Mouse (Mus musculus): ENCODE results near the gene Bean1. TPM values are rescaled to one million over a fixed set of nuclear protein-coding genes. Genes with fewer than 3 reads are reported as not detected.

Bean1 gene
- polyA plus RNA-seq (2016; fragmentation: Nextera tagmentation; extraction: Ambion mirVana) = 0.20 and 0.56 TPM in 2 replicates

- H3K36me3 ChIP-seq = no peaks in the 10 kb centered on the region
- WGBS = 1% methylated on average over 87 of the region's 87 CpGs
These were observed at the start of gene Bean1 for GRCm38 (mm10) chr8:104170118-104171049. Gene Bean1 (plus strand): TSS chr8:104170442.

GRCm38 (mm10) chr8:104121640-104122416, 48.4 kb upstream of the Bean1 start:
- Histone ChIP-seq H3K4me3 (no peak overlapping the region), H3K4me1 (no peaks in the 10 kb centered on the region), H3K36me3 (no peaks in the 10 kb centered on the region), H3K27me3 (ENCODE audit: low read depth, poor library complexity, severe bottlenecking) (no peaks in the 10 kb centered on the region), H3K27ac (replicated peaks) (no peak overlapping the region), H3K9me3 (replicated peaks) (no peaks in the 10 kb centered on the region)
- 85% methylated on average over 12 of the region's 12 CpGs for WGBS
- DNase-seq (ENCODE audit: low spot score) = no peak

More at GRCm38 (mm10) chr8:104170118-104171049, at the start of gene Bean1:
- peak within 1 kb of the TSS; percentile 79 for H3K4me3 ChIP-seq
- DNase-seq (ENCODE audit: low spot score) = peak; percentile 61
- no peaks in the 10 kb centered on the region for H3K9me3 ChIP-seq (replicated peaks)
- H3K4me1 ChIP-seq = peaks cover 21% of the 10 kb centered on the region
- H3K27ac ChIP-seq (replicated peaks) = peak within 1 kb of the TSS; percentile 83
- peaks cover 59% of the 10 kb centered on the region for H3K27me3 ChIP-seq (ENCODE audit: low read depth, poor library complexity, severe bottlenecking)

- WGBS = 97% methylated on average over 2 of the region's 2 CpGs
- Histone ChIP-seq H3K4me1 (no peaks in the 10 kb centered on the region), H3K9me3 (replicated peaks) (no peaks in the 10 kb centered on the region), H3K27me3 (ENCODE audit: low read depth, poor library complexity, severe bottlenecking) (no peaks in the 10 kb centered on the region), H3K36me3 (no peaks in the 10 kb centered on the region), H3K4me3 (no peak overlapping the region), H3K27ac (replicated peaks) (no peak overlapping the region)
- no peak for DNase-seq (ENCODE audit: low spot score)
These were observed 47.1 kb upstream of the Bean1 start for GRCm38 (mm10) chr8:104123080-104123657.

GRCm38 (mm10) chr8:104124534-104124933, 45.7 kb upstream of the Bean1 start:
- Histone ChIP-seq H3K27ac (replicated peaks) (no peak overlapping the region), H3K36me3 (no peaks in the 10 kb centered on the region), H3K4me3 (no peak overlapping the region), H3K27me3 (ENCODE audit: low read depth, poor library complexity, severe bottlenecking) (no peaks in the 10 kb centered on the region), H3K9me3 (replicated peaks) (no peaks in the 10 kb centered on the region), H3K4me1 (no peaks in the 10 kb centered on the region)
- 84% methylated on average over 5 of the region's 5 CpGs for WGBS
- DNase-seq (ENCODE audit: low spot score) = no peak

- Histone ChIP-seq H3K4me3 (no peak overlapping the region), H3K4me1 (no peaks in the 10 kb centered on the region), H3K27ac (replicated peaks) (no peak overlapping the region), H3K9me3 (replicated peaks) (no peaks in the 10 kb centered on the region), H3K36me3 (no peaks in the 10 kb centered on the region), H3K27me3 (ENCODE audit: low read depth, poor library complexity, severe bottlenecking) (no peaks in the 10 kb centered on the region)
- no peak for DNase-seq (ENCODE audit: low spot score)
- 84% methylated on average over 4 of the region's 4 CpGs for WGBS
These were observed 42.9 kb upstream of the Bean1 start for GRCm38 (mm10) chr8:104127160-104127883.

- H3K36me3 ChIP-seq = no peaks in the 10 kb centered on the region
- H3K4me1 ChIP-seq = no peaks in the 10 kb centered on the region
- no peak overlapping the region for H3K27ac ChIP-seq (replicated peaks)
- no peaks in the 10 kb centered on the region for H3K9me3 ChIP-seq (replicated peaks)
- no peaks in the 10 kb centered on the region for H3K27me3 ChIP-seq (ENCODE audit: low read depth, poor library complexity, severe bottlenecking)
- no peak for DNase-seq (ENCODE audit: low spot score)
- H3K4me3 ChIP-seq = no peak overlapping the region
- WGBS = 92% methylated on average over 9 of the region's 9 CpGs
These were observed 39.3 kb upstream of the Bean1 start for GRCm38 (mm10) chr8:104130916-104131315.

- Histone ChIP-seq H3K4me1 (no peaks in the 10 kb centered on the region), H3K27me3 (ENCODE audit: low read depth, poor library complexity, severe bottlenecking) (no peaks in the 10 kb centered on the region), H3K4me3 (no peak overlapping the region), H3K9me3 (replicated peaks) (no peaks in the 10 kb centered on the region), H3K27ac (replicated peaks) (no peak overlapping the region), H3K36me3 (no peaks in the 10 kb centered on the region)
- DNase-seq (ENCODE audit: low spot score) = no peak
- 92% methylated on average over 7 of the region's 7 CpGs for WGBS
These were observed 38.7 kb upstream of the Bean1 start for GRCm38 (mm10) chr8:104131414-104131975.

GRCm38 (mm10) chr8:104134521-104134920, 35.7 kb upstream of the Bean1 start:
- Histone ChIP-seq H3K27ac (replicated peaks) (no peak overlapping the region), H3K4me3 (no peak overlapping the region), H3K27me3 (ENCODE audit: low read depth, poor library complexity, severe bottlenecking) (no peaks in the 10 kb centered on the region), H3K36me3 (no peaks in the 10 kb centered on the region), H3K9me3 (replicated peaks) (no peaks in the 10 kb centered on the region), H3K4me1 (no peaks in the 10 kb centered on the region)
- WGBS = 92% methylated on average over 8 of the region's 8 CpGs
- DNase-seq (ENCODE audit: low spot score) = no peak

GRCm38 (mm10) chr8:104136277-104136676, 34.0 kb upstream of the Bean1 start:
- H3K27me3 ChIP-seq (ENCODE audit: low read depth, poor library complexity, severe bottlenecking) = no peaks in the 10 kb centered on the region
- WGBS = 97% methylated on average over 3 of the region's 3 CpGs
- DNase-seq (ENCODE audit: low spot score) = no peak
- H3K4me3 ChIP-seq = no peak overlapping the region
- H3K9me3 ChIP-seq (replicated peaks) = no peaks in the 10 kb centered on the region
- H3K36me3 ChIP-seq = no peaks in the 10 kb centered on the region
- no peak overlapping the region for H3K27ac ChIP-seq (replicated peaks)
- H3K4me1 ChIP-seq = no peaks in the 10 kb centered on the region

GRCm38 (mm10) chr8:104137636-104138035, 32.6 kb upstream of the Bean1 start:
- no peak for DNase-seq (ENCODE audit: low spot score)
- no peaks in the 10 kb centered on the region for H3K9me3 ChIP-seq (replicated peaks)
- H3K4me3 ChIP-seq = no peak overlapping the region
- H3K27ac ChIP-seq (replicated peaks) = no peak overlapping the region
- no peaks in the 10 kb centered on the region for H3K36me3 ChIP-seq
- no peaks in the 10 kb centered on the region for H3K27me3 ChIP-seq (ENCODE audit: low read depth, poor library complexity, severe bottlenecking)
- H3K4me1 ChIP-seq = no peaks in the 10 kb centered on the region
- 88% methylated on average over 5 of the region's 5 CpGs for WGBS

- H3K27me3 ChIP-seq (ENCODE audit: low read depth, poor library complexity, severe bottlenecking) = no peaks in the 10 kb centered on the region
- WGBS = 91% methylated on average over 13 of the region's 13 CpGs
- DNase-seq (ENCODE audit: low spot score) = no peak
These were observed 29.6 kb upstream of the Bean1 start for GRCm38 (mm10) chr8:104140611-104141010.

GRCm38 (mm10) chr8:104142415-104142814, 27.8 kb upstream of the Bean1 start:
- H3K4me1 ChIP-seq = no peaks in the 10 kb centered on the region
- 90% methylated on average over 25 of the region's 25 CpGs for WGBS
- no peaks in the 10 kb centered on the region for H3K9me3 ChIP-seq (replicated peaks)
- no peak for DNase-seq (ENCODE audit: low spot score)
- no peaks in the 10 kb centered on the region for H3K36me3 ChIP-seq
- H3K4me3 ChIP-seq = no peak overlapping the region
- no peak overlapping the region for H3K27ac ChIP-seq (replicated peaks)
- H3K27me3 ChIP-seq (ENCODE audit: low read depth, poor library complexity, severe bottlenecking) = no peaks in the 10 kb centered on the region

More at GRCm38 (mm10) chr8:104140611-104141010, 29.6 kb upstream of the Bean1 start:
- Histone ChIP-seq H3K9me3 (replicated peaks) (no peaks in the 10 kb centered on the region), H3K4me1 (no peaks in the 10 kb centered on the region), H3K4me3 (no peak overlapping the region), H3K27ac (replicated peaks) (no peak overlapping the region), H3K36me3 (no peaks in the 10 kb centered on the region)

All from midbrain, embryonic 10.5 days (tissue).